Mouse (Mus musculus): ENCODE measurements around the gene Itga2b.

The Itga2b gene

GRCm38 (mm10) chr11:102415034-102415802, 54.7 kb downstream of the Itga2b start:
- in situ Hi-C loops (cut with MboI; ENCODE audit: low sequenced_read_pairs) = no loop called here

GRCm38 (mm10) chr11:102413059-102413458, 56.9 kb downstream of the Itga2b start:
- in situ Hi-C loops (cut with MboI; ENCODE audit: low sequenced_read_pairs) = loop anchor here (5.0 kb wide), 1 partner anchor 111 kb away; no protein-coding TSS in a partner anchor

- in situ Hi-C loops (cut with MboI; ENCODE audit: low sequenced_read_pairs) = loop anchor here (5.0 kb wide), 1 partner anchor 109 kb away; no protein-coding TSS in a partner anchor
These were observed 58.2 kb downstream of the Itga2b start for GRCm38 (mm10) chr11:102411704-102412103.

- in situ Hi-C loops (cut with MboI; ENCODE audit: low sequenced_read_pairs) = loop anchor here (5.0 kb wide), 1 partner anchor 109 kb away; no protein-coding TSS in a partner anchor
These were observed 58.9 kb downstream of the Itga2b start for GRCm38 (mm10) chr11:102411061-102411460.

- in situ Hi-C loops (cut with MboI; ENCODE audit: low sequenced_read_pairs) = loop anchor here (5.0 kb wide), 1 partner anchor 108 kb away; no protein-coding TSS in a partner anchor
These were observed 59.6 kb downstream of the Itga2b start for GRCm38 (mm10) chr11:102410345-102410744.

- in situ Hi-C loops (cut with MboI; ENCODE audit: low sequenced_read_pairs) = loop anchor here (5.0 kb wide), 2 partner anchors 88 to 108 kb away; no protein-coding TSS in a partner anchor
These were observed 60.1 kb downstream of the Itga2b start for GRCm38 (mm10) chr11:102409795-102410330.

- in situ Hi-C loops (cut with MboI; ENCODE audit: low sequenced_read_pairs) = loop anchor here (5.0 kb wide), 1 partner anchor 87 kb away; no protein-coding TSS in a partner anchor
These were observed 60.8 kb downstream of the Itga2b start for GRCm38 (mm10) chr11:102408888-102409794.

GRCm38 (mm10) chr11:102408344-102408876, 61.5 kb downstream of the Itga2b start:
- in situ Hi-C loops (cut with MboI; ENCODE audit: low sequenced_read_pairs) = loop anchor here (5.0 kb wide), 1 partner anchor 86 kb away; no protein-coding TSS in a partner anchor

GRCm38 (mm10) chr11:102407834-102408215, 62.1 kb downstream of the Itga2b start, which contains the start of gene Slc25a39:
TSS of gene Slc25a39 (minus strand) at chr11:102407946.
- in situ Hi-C loops (cut with MboI; ENCODE audit: low sequenced_read_pairs) = loop anchor here (5.0 kb wide), 1 partner anchor 86 kb away; no protein-coding TSS in a partner anchor

GRCm38 (mm10) chr11:102406900-102407833, 62.8 kb downstream of the Itga2b start:
- in situ Hi-C loops (cut with MboI; ENCODE audit: low sequenced_read_pairs) = loop anchor here (5.0 kb wide), 1 partner anchor 85 kb away; no protein-coding TSS in a partner anchor

GRCm38 (mm10) chr11:102406401-102406800, 63.5 kb downstream of the Itga2b start:
- in situ Hi-C loops (cut with MboI; ENCODE audit: low sequenced_read_pairs) = loop anchor here (5.0 kb wide), 1 partner anchor 84 kb away; no protein-coding TSS in a partner anchor

GRCm38 (mm10) chr11:102405544-102406285, 64.2 kb downstream of the Itga2b start:
- in situ Hi-C loops (cut with MboI; ENCODE audit: low sequenced_read_pairs) = loop anchor here (5.0 kb wide), 1 partner anchor 83 kb away; no protein-coding TSS in a partner anchor

- in situ Hi-C loops (cut with MboI; ENCODE audit: low sequenced_read_pairs) = loop anchor here (5.0 kb wide), 1 partner anchor 82 kb away; no protein-coding TSS in a partner anchor
These were observed 65.5 kb downstream of the Itga2b start for GRCm38 (mm10) chr11:102404161-102405010.

- in situ Hi-C loops (cut with MboI; ENCODE audit: low sequenced_read_pairs) = no loop called here
These were observed 66.3 kb downstream of the Itga2b start for GRCm38 (mm10) chr11:102403657-102404056.

Data from CH12F3 (cell line).